Mouse (Mus musculus) embryonic stem cell, embryonic (primary cell): ENCODE data around the gene Olfr1042.
"Not testable (repeated sequence)": the region's sequence is repeated elsewhere in the genome, so short reads cannot be mapped to it uniquely, and the experiment has no call there.

Experiments used
- CTCF ChIA-PET, 4 experiments: fragments of 300-600 bp in 2 of 4; fragments of 350-600 bp in 2 of 4; sonication (Branson Sonifier 250); formaldehyde crosslinking; loops; one replicate each; lab custom pipeline; 2022; ENCODE audit warnings: inconsistent platforms in 2 of 4; lab: Charles Lee
- POLR2A ChIA-PET, 4 experiments: fragments of 300-600 bp in 2 of 4; fragments of 350-600 bp in 2 of 4; sonication (Branson Sonifier 250); formaldehyde crosslinking; loops; one replicate each; lab custom pipeline; 2022; ENCODE audit warnings: antibody characterized with exemption in 4 of 4, inconsistent platforms in 1 of 4; lab: Charles Lee

Gene Olfr1042

DNA sequence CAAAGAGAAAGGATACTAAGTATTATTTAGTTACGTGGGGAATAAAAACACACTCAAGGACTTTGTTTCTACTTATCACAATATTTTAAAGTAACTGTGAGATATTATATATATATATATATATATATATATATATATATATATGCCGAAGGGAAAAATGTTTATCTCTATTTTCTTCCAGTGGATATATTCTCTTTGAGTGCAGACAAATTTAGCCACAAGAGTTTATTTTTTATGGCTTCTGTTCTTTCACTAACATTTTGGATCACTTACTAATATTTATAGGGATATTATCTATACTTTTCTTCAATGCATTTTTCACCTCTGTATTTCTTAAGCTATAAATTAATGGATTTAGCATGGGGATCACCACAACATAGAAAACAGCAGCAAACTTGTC lies at the start of gene Olfr1042:
Olfr1042 (minus strand) TSS at position 101 of the 400 bp plus-strand sequence.
- ChIA-PET POLR2A (no interaction called here), CTCF (no interaction called here)

DNA sequence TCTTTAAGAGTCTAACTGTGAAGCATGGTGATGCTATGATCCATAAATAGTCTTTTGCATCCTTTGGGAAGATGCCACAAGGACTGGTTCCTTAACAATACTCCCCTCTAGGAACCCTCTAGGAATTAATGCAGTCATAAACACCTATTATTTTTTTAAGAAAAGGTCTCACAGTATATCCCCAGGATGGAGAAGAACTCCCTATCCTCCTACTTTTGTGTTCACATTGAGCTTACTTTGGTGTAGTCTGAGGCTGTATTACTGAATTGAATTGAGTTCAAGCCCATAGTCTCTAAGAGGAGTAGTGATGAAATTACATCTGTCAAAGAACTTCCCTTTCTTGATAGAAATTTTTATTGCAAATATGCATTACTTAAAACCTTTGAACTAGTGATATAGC lies 41.3 kb upstream of the Olfr1042 start, which contains the start of gene Olfr1045:
Olfr1045 (minus strand) TSS at position 101 of the 400 bp plus-strand sequence.
- ChIA-PET CTCF (no interaction called here), POLR2A (no interaction called here)

DNA sequence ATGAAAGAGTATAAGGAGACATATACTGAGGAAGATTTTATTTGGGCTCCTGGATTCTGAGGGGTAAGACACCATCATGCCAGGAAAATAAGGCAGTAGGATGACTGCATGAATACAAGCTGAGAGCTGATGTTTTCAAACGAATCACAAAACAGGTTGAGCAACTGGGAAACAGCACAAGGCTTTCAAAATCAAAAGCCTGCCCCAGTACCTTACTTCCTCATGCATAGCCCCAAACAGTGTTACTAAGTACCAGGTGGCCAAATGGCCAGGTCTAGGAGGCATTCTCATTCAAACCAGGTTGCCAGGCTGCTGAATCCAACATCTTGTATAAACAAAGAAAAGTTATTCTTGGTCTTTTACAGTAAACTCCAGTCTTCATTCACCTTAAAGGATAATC lies 34.2 kb upstream of the Olfr1042 start:
- CTCF ChIA-PET: no interaction called here

DNA sequence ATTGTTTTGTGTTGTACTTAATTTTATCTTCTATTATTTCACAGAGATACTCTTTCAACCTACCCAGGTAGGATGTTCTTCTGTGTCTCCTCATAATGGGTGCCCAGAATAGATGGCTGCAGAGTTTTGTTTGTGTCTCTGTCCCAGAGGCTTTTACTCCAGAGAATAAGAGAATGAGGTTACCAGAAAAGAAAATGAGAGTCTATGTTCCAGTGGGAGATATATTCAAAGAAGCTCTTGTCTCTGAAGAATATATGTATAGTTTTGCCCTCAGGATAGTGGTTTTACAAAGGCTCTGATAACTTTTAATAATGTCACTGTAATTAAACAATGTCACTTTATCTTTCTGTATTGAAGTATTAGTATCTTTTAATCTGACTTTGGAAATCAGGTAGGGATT lies 23.9 kb upstream of the Olfr1042 start, which contains the start of gene Olfr52:
Olfr52 (minus strand) TSS at position 101 of the 400 bp plus-strand sequence.
- ChIA-PET CTCF (no interaction called here), POLR2A (interaction anchor here in 1 of 4 experiments (0.5 kb wide), 1 partner anchor 11 kb away, joined by 3 read pairs; no protein-coding TSS in a partner anchor)

More for the DNA sequence above, 34.2 kb upstream of the Olfr1042 start:
- POLR2A ChIA-PET: no interaction called here

DNA sequence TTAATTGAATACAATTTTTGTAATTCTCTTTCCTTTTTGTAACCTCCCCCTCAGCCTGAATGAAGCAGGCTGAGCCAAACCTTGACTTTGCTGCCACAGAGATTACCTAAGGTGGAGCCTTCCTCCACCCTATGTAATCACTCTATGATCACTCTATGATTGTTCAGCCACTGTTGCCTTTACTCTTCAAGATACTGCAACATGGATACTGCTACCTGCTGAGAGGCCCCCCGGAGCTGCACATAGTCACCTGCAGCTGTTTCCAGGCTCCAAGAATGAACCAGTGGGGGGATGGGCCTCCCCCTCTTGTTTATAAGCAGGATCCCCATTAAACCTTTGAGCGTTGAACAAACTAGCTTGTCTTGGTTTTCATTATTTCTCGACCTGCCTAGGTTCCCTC lies 18.3 kb upstream of the Olfr1042 start:
- ChIA-PET POLR2A (no interaction called here), CTCF (no interaction called here)

DNA sequence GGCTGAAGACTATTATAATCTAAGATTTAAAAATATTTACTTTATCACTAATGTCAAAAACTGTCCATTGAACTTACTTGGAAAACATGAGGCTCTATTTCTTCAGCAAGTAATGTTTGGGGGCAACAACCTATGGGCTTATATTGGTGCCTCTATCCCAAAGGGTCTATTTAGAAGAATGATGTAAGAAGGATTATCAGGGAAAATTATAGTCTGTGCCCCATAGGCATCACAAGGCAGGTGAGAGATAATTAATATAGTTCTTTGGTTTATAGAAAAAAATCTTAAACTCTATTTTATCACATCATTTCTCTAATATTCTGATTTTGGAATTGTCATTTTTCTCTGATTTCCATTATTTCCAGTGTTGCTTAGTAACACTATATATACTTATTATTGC lies 16.1 kb upstream of the Olfr1042 start, which contains the start of gene Olfr1044:
Olfr1044 (minus strand) TSS at position 101 of the 400 bp plus-strand sequence.
- POLR2A ChIA-PET: no interaction called here

DNA sequence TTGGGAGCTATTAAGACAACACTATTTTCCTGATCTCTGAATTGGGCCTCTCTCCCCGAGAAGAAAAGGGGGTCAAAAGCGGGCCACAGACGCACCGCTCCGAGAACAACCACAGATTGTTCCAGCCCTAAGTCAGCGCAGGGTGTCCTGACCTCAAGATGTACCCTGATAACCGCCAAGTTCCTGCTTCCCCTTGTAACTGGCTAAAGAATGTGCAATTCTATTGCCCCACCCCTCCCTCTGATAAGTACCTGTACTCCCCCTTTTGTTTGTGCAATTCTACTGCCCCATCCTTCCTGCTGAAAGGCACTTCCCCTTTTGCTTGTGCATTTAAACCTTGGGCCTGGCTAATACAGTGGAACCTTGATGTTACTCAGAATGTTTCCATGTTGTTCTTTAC lies 13.8 kb upstream of the Olfr1042 start:
- POLR2A ChIA-PET: interaction anchor here in 1 of 4 experiments (0.7 kb wide), 1 partner anchor 10 kb away, joined by 3 read pairs; the partner anchor contains the start of gene Olfr52
- CTCF ChIA-PET: not testable (repeated sequence)

More for the DNA sequence above, 16.1 kb upstream of the Olfr1042 start, which contains the start of gene Olfr1044:
- CTCF ChIA-PET: no interaction called here

DNA sequence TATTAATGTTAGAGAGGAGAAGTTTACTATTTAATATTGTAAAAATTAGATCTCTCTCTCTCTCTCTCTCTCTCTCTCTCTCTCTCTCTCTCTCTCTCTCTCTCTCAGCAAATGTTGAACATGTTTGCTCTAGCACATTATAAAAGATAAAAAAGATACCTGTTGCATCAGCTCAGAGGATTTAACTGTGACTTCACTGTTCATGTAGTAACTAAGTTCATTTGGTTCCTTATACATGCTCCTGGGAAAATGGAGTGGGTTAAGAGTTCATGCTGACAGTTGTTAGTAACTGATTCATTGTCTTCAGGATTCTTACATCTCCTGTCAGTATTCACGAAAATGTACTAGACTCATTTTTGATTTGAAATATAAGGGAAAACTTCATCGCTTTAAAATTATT lies 5.8 kb upstream of the Olfr1042 start, which contains the start of gene Olfr1043:
Olfr1043 (minus strand) TSS at position 101 of the 400 bp plus-strand sequence.
- CTCF ChIA-PET: no interaction called here
- POLR2A ChIA-PET: no interaction called here

DNA sequence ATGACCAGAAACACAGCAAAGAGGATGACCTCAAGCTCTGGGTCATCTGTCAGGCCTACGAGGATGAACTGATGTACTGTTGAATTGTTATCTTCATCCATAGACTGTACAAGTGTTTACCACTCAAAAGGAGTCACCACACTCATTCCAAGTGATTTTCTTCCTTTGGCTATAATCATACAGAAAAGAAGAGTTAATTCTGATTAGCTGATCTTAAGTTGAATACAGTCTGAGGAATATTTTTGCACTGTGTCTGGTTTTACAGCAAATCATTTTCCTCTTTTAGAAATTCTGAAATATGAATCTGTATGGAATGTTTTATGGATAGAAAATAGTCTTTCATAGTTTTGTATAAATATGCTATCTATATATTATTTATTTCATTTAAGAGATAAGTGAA lies 15.0 kb downstream of the Olfr1042 start, which contains the start of gene Olfr1040:
Olfr1040 (minus strand) TSS at position 101 of the 400 bp plus-strand sequence.
- ChIA-PET POLR2A (no interaction called here), CTCF (no interaction called here)

DNA sequence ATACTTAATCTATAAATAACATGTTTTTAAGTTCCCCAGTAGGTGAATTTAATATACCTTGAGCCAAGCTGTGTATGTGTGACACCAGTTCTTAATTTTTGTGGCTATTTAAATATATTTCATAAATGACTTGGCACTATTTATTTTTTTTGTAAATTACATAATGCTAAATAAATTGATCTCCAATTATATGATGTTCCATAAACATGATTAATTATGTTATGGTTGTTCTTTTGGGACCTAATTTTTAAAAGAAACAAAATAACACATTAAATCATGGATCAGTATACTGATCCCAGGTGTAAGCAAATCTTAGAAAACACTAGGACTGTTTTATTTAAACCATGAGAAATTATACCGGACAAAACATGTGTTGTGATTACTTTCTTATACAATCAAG lies 25.8 kb downstream of the Olfr1042 start, which contains the start of gene Olfr1039:
Olfr1039 (minus strand) TSS at position 101 of the 400 bp plus-strand sequence.
- ChIA-PET POLR2A (no interaction called here), CTCF (no interaction called here)
